Mouse (Mus musculus): ENCODE data around the gene Tmem256. TPM values are rescaled to one million over a fixed set of nuclear protein-coding genes. Genes with fewer than 3 reads are reported as not detected.

Tmem256 gene
- total and polyA plus RNA-seq, 3 experiments, result 185 to 327 (median 206) TPM

GRCm38 (mm10) chr11:69815155-69815554 is 23.2 kb upstream of the Tmem256 start, which contains the start of gene Gm39566:
Gm39566 (minus strand) TSS chr11:69815298.
- Histone ChIP-seq H3K36me3 (replicated peaks in 1 of 2; ENCODE audit: control insufficient read depth in 1 of 2, insufficient read depth in 1 of 2, low read length in 1 of 2) (no peaks in the 10 kb centered on the region), H3K4me1 (ENCODE audit: control insufficient read depth in 1 of 2, insufficient read depth in 2 of 2) (no peaks in the 10 kb centered on the region), H3K79me2 (replicated peaks; ENCODE audit: control insufficient read depth, extremely low read depth, insufficient read depth, poor library complexity, severe bottlenecking) (no peaks in the 10 kb centered on the region), H3K27me3 (replicated peaks) (peaks cover 80% of the 10 kb centered on the region), H3K4me2 (ENCODE audit: insufficient read depth, low read depth, poor library complexity, severe bottlenecking) (no peak within 1 kb of the TSS), H3K27ac (ENCODE audit: insufficient read depth, low read depth) (no peak within 1 kb of the TSS), H3K9ac (ENCODE audit: insufficient read depth, low read depth) (no peak within 1 kb of the TSS), H3K4me3 (replicated peaks in 1 of 3; ENCODE audit: low read depth in 2 of 3, low read length in 2 of 3, poor library complexity in 1 of 3) (no peak within 1 kb of the TSS), H3K9me3 (replicated peaks; ENCODE audit: low read length) (peaks cover 9% of the 10 kb centered on the region)
- in situ Hi-C loops (cut with MboI; ENCODE audit: low pct_ligation_motif_present, low pct_unique_long_range_greater_than_20kb, low sequenced_read_pairs) (no loop called here), dilution Hi-C loops (cut with MboI; ENCODE audit: extremely low pct_ligation_motif_present, extremely low pct_unique_long_range_greater_than_20kb, low sequenced_read_pairs) (no loop called here)
- TF ChIP-seq CTCF (conservative IDR thresholded peaks at IDR 0.05 in 1 of 2, IDR thresholded peaks at IDR 0.05 in 1 of 2; ENCODE audit: low read depth in 2 of 2, low read length in 2 of 2), result peak in 1 of 2 experiments; percentile 47; a peak in 2 of 4 replicates
- TF ChIP-seq SMC3 (IDR thresholded peaks at IDR 0.05; ENCODE audit: low read depth, low read length), result peak; percentile 29; the same call in 1 of the 2 replicates
- no peak for TF ChIP-seq BHLHE40 (IDR thresholded peaks at IDR 0.05; ENCODE audit: low read depth, low read length)
- TF ChIP-seq RAD21 (IDR thresholded peaks at IDR 0.05; ENCODE audit: low read depth, low read length), result peak; percentile 7
- DNase-seq (ENCODE audit: extremely low read depth), result no peak

DNA sequence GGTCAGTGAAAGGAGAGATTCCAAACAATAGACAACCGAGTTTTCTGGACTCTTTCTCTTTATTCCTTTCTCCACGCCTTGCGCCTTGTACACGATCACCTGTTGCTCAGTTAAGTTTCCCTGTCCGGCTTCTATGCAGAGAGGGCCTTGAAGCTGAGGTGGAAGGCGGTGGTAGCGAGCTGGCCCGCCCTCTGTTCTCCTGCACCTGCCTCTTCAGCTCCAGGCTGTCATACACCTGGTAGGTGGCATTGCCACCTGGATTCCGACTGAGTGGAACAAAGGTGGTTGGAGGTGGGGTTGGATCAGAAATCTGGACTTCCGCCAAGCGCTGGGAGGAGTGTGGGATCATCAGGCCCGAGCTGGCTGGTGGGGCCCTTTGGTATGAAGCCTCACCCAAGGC is 21.8 kb upstream of the Tmem256 start:
- Histone ChIP-seq H3K9me3 (replicated peaks; ENCODE audit: low read length) (no peaks in the 10 kb centered on the region), H3K27me3 (replicated peaks) (peaks cover 80% of the 10 kb centered on the region), H3K4me1 (ENCODE audit: control insufficient read depth in 1 of 2, insufficient read depth in 2 of 2) (no peaks in the 10 kb centered on the region), H3K9ac (ENCODE audit: insufficient read depth, low read depth) (no peak overlapping the region), H3K27ac (ENCODE audit: insufficient read depth, low read depth) (no peak overlapping the region), H3K4me3 (replicated peaks in 1 of 3; ENCODE audit: low read depth in 2 of 3, low read length in 2 of 3, poor library complexity in 1 of 3) (no peak overlapping the region), H3K36me3 (replicated peaks in 1 of 2; ENCODE audit: control insufficient read depth in 1 of 2, insufficient read depth in 1 of 2, low read length in 1 of 2) (no peaks in the 10 kb centered on the region), H3K4me2 (ENCODE audit: insufficient read depth, low read depth, poor library complexity, severe bottlenecking) (no peak overlapping the region), H3K79me2 (replicated peaks; ENCODE audit: control insufficient read depth, extremely low read depth, insufficient read depth, poor library complexity, severe bottlenecking) (no peaks in the 10 kb centered on the region)
- no peak for TF ChIP-seq CHD1 (IDR thresholded peaks at IDR 0.05; ENCODE audit: low read depth, low read length)
- no peak for TF ChIP-seq MEF2A (IDR thresholded peaks at IDR 0.05; ENCODE audit: borderline replicate concordance, low read depth, low read length)
- TF ChIP-seq USF2 (conservative IDR thresholded peaks at IDR 0.05; ENCODE audit: low read depth, low read length), result no peak
- no peak for TF ChIP-seq TBP (conservative IDR thresholded peaks at IDR 0.05; ENCODE audit: low read depth, low read length)
- no peak for TF ChIP-seq USF1 (IDR thresholded peaks at IDR 0.05; ENCODE audit: low read depth, low read length)
- no peak for TF ChIP-seq IRF4 (IDR thresholded peaks at IDR 0.05; ENCODE audit: low read depth, low read length)
- no peak for TF ChIP-seq JUN (IDR thresholded peaks at IDR 0.05; ENCODE audit: insufficient read depth, low read depth, low read length)
- no peak for TF ChIP-seq ZKSCAN1 (IDR thresholded peaks at IDR 0.05; ENCODE audit: borderline replicate concordance, low read depth, low read length)
- dilution Hi-C loops (cut with MboI; ENCODE audit: extremely low pct_ligation_motif_present, extremely low pct_unique_long_range_greater_than_20kb, low sequenced_read_pairs) (no loop called here), in situ Hi-C loops (cut with MboI; ENCODE audit: low pct_ligation_motif_present, low pct_unique_long_range_greater_than_20kb, low sequenced_read_pairs) (no loop called here)
- DNase-seq (ENCODE audit: extremely low read depth), result no peak

DNA sequence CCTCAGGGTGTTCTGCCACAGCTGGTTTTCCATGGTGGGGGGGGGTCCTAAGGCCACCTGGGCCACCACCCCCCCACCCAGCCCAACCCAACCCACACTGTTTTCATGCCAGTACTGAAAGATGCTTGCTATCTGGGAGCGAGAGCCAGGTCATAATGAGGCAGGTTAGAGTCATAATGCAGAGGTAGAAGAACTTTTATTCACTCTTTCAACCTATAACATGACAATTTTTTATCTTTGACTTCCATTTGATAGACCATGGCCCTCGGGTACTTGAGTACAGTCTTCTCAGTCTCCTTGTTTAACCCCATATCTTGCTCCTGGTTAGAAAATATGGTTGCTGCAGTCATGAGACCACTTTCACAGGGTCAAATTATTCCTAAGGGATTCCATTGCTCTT is 19.9 kb upstream of the Tmem256 start, which contains the start of gene Spem2:
Spem2 (minus strand) TSS at position 101 of the 400 bp plus-strand sequence.
- in situ Hi-C loops (cut with MboI; ENCODE audit: low pct_ligation_motif_present, low pct_unique_long_range_greater_than_20kb, low sequenced_read_pairs) (no loop called here), dilution Hi-C loops (cut with MboI; ENCODE audit: extremely low pct_ligation_motif_present, extremely low pct_unique_long_range_greater_than_20kb, low sequenced_read_pairs) (no loop called here)
- no peak for DNase-seq (ENCODE audit: extremely low read depth)
- Histone ChIP-seq H3K4me1 (ENCODE audit: control insufficient read depth in 1 of 2, insufficient read depth in 2 of 2) (no peaks in the 10 kb centered on the region), H3K9ac (ENCODE audit: insufficient read depth, low read depth) (no peak within 1 kb of the TSS), H3K27ac (ENCODE audit: insufficient read depth, low read depth) (no peak within 1 kb of the TSS), H3K36me3 (replicated peaks in 1 of 2; ENCODE audit: control insufficient read depth in 1 of 2, insufficient read depth in 1 of 2, low read length in 1 of 2) (no peaks in the 10 kb centered on the region), H3K27me3 (replicated peaks) (peaks cover 68% of the 10 kb centered on the region), H3K4me2 (ENCODE audit: insufficient read depth, low read depth, poor library complexity, severe bottlenecking) (no peak within 1 kb of the TSS), H3K9me3 (replicated peaks; ENCODE audit: low read length) (no peaks in the 10 kb centered on the region), H3K4me3 (replicated peaks in 1 of 3; ENCODE audit: low read depth in 2 of 3, low read length in 2 of 3, poor library complexity in 1 of 3) (no peak within 1 kb of the TSS), H3K79me2 (replicated peaks; ENCODE audit: control insufficient read depth, extremely low read depth, insufficient read depth, poor library complexity, severe bottlenecking) (no peaks in the 10 kb centered on the region)
- TF ChIP-seq USF1 (IDR thresholded peaks at IDR 0.05; ENCODE audit: low read depth, low read length), result no peak
- no peak for TF ChIP-seq KAT2A (IDR thresholded peaks at IDR 0.05; ENCODE audit: insufficient replicate concordance, low read length)
- no peak for TF ChIP-seq POLR2AphosphoS2 (IDR thresholded peaks at IDR 0.05; ENCODE audit: low read depth, low read length)
- no peak for TF ChIP-seq HCFC1 (IDR thresholded peaks at IDR 0.05; ENCODE audit: low read depth, low read length)
- TF ChIP-seq SIN3A (IDR thresholded peaks at IDR 0.05; ENCODE audit: low read length), result no peak
- no peak for TF ChIP-seq SMC3 (IDR thresholded peaks at IDR 0.05; ENCODE audit: low read depth, low read length)
- TF ChIP-seq MAZ (IDR thresholded peaks at IDR 0.05; ENCODE audit: low read depth, low read length), result no peak
- TF ChIP-seq BHLHE40 (IDR thresholded peaks at IDR 0.05; ENCODE audit: low read depth, low read length), result no peak
- no peak for TF ChIP-seq PAX5 (IDR thresholded peaks at IDR 0.05; ENCODE audit: low read length)
- no peak for TF ChIP-seq E2F4 (IDR thresholded peaks at IDR 0.05; ENCODE audit: insufficient replicate concordance, low read depth, low read length)
- no peak for TF ChIP-seq MYC (IDR thresholded peaks at IDR 0.05; ENCODE audit: low read depth, low read length)
- TF ChIP-seq MEF2A (IDR thresholded peaks at IDR 0.05; ENCODE audit: borderline replicate concordance, low read depth, low read length), result no peak
- no peak for TF ChIP-seq ZNF384 (IDR thresholded peaks at IDR 0.05; ENCODE audit: low read depth, low read length)
- no peak for TF ChIP-seq ETS1 (conservative IDR thresholded peaks at IDR 0.05; ENCODE audit: low read depth, low read length)
- TF ChIP-seq ELF1 (IDR thresholded peaks at IDR 0.05; ENCODE audit: low read depth, low read length), result no peak
- TF ChIP-seq POLR2A (IDR thresholded peaks at IDR 0.05; ENCODE audit: low read depth, low read length), result no peak
- no peak for TF ChIP-seq EP300 (IDR thresholded peaks at IDR 0.05; ENCODE audit: low read length)

All from CH12.LX (cell line).